Mouse (Mus musculus) spleen, adult 2 months (tissue): ENCODE results near the gene Stk38.
A peak's percentile ranks its signal among the peaks of the same experiment; 100 is the strongest.

Experiments
- CTCF ChIP-seq: fragments of 200-500 bp; IDR thresholded peaks from 2 replicates; pipeline ENCODE4 v1.5.1; 2011; ENCODE audit warnings: mild to moderate bottlenecking, inconsistent platforms; ENCODE audit not compliant: insufficient read depth, insufficient read length, insufficient replicate concordance; ENCODE audit errors: extremely low read depth
- POLR2A ChIP-seq: fragments of 200-500 bp; IDR thresholded peaks from 2 replicates; pipeline ENCODE4 v1.6.1; 2011; ENCODE audit warnings: low read depth, low read length, inconsistent platforms

DNA sequence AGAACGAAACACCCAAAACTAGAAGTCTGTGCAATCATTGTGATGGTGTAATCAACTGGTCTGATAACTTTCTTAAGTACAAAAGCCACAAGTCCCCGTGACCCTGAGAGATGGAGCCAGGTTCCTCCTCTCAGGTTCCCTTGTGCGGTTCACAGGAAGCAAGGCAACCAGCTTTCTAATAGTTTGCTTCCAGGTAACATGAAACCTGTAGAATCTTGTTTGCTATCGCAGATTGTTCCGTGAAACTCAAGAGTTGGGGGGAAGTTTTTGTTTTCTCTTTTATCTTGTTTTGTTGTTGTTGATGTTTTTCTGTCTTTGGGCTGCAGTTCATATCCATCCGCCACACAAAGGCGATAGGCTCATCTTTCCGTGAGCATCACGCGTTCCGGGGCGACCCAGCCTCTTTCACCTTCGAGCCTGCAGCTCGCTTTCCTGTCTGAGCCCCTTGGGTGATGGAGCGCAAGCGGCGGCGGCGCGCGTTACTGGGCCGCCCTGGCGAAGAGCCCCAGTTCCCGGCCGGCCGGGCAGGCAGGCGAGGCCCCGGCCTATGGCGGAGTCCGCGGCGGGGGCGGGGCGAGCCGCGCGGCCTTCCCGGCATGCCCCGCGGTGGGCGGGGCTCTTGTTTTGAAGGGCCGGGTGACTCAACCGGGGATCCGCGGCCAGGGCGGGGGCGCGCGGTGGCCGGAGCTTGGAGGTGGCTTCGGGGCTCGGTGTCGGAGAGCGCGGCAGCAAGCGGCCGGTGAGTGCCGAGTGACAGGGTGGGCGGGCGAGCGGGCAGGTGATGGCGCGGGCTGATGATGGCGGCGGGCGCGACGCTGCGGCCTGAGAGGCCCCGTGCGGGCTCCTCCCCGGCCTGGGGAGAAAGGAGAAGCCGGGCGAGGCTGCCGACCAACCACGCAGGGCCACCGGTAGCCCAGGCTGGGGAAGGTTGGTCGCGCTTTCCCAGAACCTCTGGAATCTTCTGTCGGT lies 55.7 kb downstream of the Stk38 start, which contains the start of gene Kctd20:
- TF ChIP-seq CTCF (no peak), POLR2A (peak; percentile 95)
